Mouse (Mus musculus): ENCODE measurements at regions not wholly inside any gene's neighbourhood (a gene's known extent, or its start where the extent isn't known, plus 50 kb on each side); places are given as distances from the start of the nearest gene placed in this dataset.

DNA sequence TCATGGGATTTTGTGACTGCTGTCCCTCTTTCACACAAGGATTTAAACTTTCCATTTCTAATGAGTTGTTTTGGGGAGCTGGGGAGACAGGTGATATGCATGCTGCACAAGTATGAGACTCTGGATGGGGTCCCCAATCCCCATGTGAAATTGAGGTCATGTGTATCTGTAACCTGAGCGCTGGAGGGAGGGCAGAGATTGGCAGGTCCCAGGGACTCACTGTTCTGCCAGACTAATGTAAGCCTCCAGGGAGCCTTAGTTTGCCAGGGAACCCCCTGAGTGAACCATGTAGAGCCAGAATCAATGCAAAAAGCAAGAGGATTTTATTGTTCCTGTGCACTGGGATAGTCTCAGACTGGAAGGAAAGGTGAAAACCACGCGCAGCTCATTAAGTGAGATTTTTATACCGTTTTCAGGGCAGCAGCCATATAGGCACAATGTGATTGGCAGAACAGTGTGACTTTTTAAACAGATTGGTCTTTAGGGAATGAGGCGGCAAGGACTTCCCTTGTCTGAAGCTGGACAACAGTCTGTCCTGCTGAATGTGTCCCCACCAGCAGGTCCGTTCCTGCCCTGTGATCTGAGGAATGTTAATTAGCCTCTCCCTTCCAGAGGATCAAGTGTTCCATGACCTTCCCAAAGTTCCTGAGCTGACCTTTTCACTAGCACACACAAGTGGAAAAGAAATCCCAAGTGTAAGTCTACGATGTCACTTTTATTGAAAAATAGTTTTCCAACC, 59.9 kb upstream of the Oxgr1 start:
- DNase-seq, result peak; percentile 18 to 32

DNA sequence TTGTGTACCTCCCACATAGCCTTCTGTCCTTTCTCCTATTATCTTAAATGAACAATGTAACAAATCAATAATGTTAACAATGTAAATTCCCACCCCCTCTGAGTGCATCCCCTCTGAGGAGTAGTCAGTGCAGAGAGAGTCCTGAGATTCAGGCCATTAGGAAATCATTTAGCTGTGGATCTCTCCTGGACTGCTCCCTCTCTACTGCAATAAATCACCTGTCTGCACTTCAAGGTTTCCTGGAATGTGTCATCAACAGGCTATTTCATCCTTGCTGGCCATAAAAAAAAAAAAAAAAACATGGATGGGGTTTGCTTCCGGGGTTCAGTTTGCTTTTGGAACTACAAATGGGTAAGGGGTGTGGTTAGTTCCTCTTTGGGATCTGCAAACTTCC, 60.5 kb upstream of the Oxgr1 start:
- no peak for DNase-seq

DNA sequence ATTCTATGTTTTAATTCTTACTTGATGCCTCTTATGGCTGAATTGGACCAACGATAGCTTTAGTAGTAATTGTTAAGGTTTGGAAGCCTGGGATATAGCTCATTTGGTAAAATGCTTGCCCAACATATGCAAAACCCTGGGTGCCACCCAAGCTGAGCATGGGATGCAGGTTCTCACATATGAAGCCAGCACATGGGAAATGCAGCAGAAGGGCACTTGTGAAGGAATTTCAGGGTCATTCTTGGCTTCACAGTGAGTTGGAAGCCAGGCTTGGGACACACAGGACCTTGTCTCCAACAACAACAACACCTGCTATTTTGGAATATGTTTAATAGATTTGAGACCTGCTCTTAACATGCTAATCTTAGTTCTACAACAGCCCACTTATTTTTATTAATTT, 67.6 kb upstream of the Oxgr1 start:
- DNase-seq, result peak in 1 of 2 experiments; percentile 12

DNA sequence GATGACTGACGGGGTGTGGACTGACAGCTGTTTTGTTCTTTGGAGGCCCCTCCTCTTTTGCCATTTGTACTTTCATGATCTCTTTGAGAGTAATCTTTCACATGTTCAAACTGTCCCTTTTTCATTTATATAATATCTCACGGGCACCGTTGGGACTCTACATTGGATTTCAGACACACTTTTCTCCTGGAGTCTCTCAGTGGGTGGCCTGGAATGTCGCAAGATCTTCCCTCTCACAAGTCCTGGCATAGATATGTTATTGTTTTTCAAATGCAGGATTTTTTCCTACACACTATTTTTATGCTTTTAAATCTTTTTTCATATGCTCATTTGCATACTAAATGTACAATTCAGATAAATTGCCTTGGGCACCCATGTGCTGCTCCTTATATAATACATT, 71.1 kb upstream of the Oxgr1 start:
- DNase-seq, result no peak

DNA sequence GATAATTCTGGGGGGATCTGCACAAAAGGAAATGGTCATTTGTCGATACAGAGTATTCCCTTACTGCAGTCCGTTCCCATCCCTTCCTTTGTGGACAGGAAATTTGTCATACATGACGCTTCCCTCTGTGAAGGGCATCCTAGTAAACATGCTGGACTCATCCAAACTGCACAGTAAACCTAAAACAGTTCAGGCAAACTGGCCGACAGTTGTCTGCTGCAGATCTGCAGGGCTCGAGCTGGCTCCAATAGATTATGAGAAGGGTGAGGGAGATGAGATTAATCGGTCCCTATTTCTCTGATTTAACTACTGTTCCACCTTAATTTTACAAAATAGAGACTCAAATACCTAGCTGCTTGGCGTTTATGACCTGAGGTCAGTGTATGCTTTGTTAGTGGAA, 76.3 kb upstream of the Oxgr1 start:
- no peak for DNase-seq

DNA sequence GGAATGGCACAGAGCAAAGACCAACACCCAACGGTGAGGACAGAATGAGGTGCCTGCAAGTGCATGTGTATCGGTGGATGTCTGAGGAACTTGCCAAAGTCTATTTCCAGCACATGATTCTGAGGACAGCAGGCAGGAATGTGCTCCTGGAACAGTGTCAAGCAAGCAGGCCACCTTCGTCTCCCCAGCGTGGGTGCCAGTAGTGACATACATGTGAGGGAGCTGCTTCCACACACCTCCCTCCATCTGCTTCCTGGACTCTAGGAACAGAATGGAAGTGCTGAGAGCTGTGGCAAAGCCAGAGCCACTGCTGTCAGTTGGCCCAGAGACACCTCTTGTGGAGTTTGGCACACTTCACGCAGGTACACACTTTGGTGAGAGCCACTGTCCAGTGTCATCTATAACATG, 76.9 kb upstream of the Oxgr1 start:
- DNase-seq, result peak; percentile 71 to 82

DNA sequence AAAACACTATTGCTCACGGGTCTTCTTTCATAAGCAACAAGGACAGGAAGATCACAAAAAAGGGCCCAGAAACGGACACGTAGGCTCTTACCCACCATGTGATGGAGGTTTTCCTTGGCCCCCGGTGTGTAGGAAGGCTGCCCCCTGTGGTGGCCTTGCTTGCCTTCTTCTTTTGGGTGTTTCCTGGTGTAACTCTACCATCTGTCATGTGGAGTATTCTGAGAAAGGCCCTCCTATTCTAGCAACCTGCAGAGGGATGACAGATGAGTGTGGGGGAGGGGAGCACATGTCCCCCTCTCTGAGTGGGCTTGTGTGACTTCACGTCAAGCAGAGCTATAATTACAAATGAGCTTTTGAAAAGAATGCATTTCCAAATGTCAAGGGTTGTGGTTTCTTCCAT, 77.3 kb upstream of the Oxgr1 start:
- DNase-seq, result no peak

DNA sequence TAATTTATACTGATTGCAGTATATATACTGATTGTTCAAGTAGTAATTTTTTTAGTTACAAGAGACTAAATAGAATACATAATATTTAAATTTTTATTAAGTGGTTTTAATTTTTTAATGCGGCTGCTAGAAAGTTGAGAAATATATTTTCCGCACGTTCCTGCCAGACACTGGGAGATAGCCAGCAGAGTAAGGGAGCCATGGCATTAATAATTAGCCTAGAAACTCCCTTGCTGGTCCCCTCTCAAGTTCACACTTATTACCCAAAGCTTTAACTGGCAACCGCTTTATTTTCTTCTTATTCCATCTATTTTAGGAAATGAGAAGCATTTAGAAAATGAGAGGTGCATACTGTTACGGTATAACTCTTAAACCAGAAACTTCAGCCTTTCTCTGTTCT, 78.0 kb upstream of the Oxgr1 start:
- DNase-seq, result no peak

DNA sequence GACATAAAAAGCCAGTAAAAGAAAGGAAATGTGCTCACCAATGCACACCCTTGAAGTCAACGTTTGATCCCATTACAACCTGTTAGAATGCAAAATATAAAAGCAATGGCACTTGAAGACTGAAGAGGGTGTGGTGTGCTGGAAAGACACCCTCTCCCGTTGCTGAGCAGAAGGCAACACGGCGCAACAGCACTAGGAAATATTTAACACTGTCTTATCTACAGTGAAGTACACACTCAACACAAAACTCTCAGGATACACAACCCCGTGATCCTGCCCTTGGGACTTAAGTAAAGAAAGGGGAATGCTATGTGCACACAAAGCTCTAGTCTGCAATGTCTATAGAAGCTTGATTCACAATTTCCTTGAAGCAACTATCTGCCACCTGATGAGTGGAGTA, 83.1 kb upstream of the Oxgr1 start:
- DNase-seq, result no peak

DNA sequence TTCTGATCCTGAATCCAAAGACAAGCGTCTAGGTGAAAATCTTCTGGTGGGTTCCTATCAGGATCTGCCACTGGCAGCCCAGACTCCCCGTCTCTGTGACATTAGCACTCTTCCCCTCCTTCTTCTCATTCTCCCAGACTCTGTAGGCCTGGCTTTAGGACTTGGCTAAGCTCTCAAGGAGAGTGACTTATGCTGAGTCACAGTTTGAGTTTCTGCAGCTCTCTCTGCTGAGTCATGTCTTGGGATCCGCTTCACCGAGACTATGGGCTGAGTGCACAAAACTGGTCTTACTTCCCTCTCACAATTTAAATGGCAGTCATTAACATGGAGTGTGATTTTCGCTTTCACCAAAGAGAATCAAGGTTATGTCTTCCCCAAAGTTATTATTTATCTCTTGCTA, 85.2 kb upstream of the Oxgr1 start:
- DNase-seq, result no peak

DNA sequence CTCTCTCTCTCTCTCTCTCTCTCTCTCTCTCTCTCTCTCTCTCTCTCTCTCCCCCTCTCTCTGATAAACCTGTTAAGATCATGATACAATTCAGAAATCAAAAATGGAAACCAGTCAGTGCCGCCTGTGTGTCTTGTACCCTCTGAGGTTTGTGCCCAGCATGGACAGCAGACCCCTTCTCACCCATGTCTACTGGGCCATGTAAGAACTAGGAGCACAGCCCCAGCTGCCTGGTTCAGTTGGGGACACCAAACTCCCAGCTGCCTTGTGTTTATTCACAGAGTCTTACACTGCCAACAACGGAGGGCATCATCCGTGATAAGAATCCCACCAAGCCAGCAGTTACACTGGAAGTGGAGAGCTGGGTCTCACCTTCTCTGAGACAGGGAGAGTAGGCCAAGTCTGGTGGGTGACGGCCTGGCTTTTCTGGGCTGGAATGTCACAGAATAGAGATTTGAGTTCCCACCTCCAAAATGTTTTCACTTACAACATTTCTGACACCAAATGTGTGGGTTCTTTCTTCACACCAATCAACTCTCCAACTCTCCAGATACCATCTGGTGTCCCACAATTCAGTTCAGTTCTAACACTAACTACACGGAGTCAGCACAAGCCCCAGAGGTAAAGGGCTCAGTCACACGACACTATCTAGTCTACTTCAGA, 92.2 kb upstream of the Oxgr1 start:
- no peak for DNase-seq

DNA sequence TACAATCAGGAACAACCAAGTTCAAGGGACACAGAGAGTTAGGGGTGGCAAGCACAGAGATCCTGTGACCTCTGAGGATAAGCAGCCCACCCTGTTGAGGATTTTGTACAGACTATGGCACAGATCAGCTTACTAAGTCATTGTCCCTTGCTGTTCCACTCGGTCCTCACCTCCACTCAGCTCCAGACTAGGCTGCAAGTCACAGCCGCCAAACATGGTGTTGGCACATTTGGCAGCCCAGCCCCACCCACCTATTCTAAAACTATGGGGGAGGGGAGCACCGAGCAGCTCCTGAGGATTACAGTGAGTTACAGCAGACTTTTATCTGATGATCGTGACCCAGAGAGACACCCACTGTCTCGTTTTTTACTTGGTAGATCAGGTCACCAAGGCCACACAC, 93.0 kb upstream of the Oxgr1 start:
- DNase-seq, result no peak

DNA sequence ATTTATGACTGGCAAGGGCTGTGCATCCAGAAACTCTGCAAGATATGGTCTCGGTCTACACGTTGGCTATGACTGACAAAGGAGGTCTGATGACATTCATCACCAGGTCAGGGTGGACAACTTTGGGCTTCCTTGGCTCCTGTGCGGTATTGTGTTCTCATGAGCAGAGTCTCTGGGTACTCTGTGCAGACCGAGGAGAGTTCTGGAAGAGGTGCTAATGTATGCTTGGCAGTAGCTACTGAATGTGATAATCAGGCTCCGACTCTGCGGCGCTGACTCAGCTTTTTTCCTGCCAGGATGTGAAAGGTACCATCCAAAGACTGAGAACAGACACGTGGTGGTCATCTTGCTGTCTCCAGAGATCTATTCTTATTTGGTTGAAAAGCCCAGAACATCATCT, 94.5 kb upstream of the Oxgr1 start:
- DNase-seq, result peak in 1 of 2 experiments; percentile 31

DNA sequence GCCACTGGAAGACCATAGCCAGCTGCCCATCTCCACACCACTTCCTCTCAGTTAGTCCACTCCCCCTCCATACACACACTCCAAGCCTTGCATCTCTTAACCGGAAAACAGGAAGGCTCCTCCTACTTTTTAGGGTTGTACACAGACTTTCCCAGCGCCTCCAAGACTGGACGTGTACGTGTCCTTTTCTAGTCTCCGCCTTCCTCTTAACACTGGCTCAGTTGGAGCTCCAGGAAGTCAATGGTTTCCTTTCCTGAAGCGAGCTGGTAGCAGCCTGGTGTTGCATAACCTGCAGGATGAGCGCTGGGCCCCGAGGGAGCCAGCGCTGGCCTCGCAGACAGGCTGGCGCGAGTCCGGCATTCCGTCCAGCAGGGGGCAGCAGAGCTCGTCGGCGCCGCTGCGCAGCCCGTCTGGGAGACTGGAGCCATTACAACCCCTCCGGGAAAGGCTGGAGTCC, 95.5 kb upstream of the Oxgr1 start:
- peak; percentile 94 to 97 for DNase-seq

DNA sequence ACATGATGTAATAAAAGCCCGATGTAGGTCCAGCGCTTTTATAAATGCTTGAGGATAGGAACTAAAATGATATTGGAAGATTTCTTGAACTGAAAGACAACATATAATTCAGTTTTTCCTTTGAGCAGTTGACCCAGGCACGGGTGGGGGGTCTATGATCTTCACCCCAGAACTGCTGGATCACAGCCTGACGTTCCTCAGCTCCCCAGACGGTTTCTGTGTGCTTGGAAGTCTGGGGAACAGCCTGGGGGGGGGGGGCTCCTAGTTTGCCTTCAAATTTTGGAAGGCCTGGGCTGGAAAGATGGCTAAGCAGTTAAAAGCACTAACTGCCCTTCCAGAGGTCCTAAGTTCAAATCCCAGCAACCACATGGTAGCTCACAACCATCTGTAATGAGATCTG, 96.3 kb upstream of the Oxgr1 start:
- DNase-seq, result no peak

DNA sequence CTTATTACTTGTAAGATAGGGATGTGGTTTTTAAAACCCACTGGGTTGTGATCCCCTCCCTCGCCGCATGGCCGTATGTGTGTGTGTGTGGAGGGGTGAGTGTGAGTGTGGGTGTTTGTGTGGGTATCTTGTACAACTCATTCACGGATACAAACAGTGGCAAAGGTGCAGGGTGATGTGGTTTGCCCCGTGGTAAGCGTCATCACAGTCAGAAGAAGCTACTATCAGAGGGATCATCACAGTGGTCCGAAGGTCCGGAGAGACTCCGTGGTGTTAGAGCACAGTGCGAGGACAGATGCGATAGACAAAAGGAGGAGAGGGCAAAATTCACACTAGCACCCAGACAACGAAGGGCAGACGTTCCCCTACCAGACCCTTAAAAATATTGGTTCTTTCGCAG, 97.0 kb upstream of the Oxgr1 start:
- DNase-seq, result no peak

DNA sequence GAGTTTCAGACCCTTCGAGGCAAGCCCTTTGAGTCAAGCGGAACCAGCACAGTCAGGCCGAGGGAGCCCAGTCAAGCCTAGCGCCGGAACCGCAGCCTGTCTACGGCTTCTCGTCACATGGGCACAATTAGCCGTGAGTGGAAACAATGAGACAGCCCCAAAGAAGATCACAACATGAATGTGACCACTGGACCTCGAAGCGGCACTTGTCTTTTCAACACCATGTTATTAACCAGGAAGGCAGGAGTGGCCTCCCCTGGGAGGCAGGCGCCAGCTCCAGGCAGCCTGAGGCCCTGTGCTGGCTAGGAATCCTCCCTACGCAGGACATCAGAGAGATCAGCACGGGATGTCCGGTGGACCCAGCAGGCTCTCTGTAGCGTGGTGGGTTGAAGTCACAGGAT, 97.4 kb upstream of the Oxgr1 start:
- no peak for DNase-seq

DNA sequence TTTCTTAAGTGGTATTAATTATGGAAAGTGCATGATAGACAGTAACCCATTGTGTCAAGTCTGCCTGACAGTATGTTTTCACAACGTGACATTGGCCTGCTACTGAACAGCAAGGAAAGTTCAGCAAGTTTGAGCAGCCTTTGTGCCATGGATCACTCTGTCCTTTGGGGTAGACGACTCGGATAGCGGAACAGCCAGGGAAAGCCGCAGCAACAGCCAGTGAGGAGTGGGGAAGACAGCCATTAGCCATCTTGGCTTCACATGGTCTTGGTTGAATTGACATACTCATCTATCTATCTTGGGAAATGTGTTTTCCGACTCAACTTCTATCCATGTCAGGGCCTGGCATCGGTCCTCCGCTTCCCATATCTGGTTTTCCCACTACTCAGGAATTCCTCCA, 98.0 kb upstream of the Oxgr1 start:
- no peak for DNase-seq

DNA sequence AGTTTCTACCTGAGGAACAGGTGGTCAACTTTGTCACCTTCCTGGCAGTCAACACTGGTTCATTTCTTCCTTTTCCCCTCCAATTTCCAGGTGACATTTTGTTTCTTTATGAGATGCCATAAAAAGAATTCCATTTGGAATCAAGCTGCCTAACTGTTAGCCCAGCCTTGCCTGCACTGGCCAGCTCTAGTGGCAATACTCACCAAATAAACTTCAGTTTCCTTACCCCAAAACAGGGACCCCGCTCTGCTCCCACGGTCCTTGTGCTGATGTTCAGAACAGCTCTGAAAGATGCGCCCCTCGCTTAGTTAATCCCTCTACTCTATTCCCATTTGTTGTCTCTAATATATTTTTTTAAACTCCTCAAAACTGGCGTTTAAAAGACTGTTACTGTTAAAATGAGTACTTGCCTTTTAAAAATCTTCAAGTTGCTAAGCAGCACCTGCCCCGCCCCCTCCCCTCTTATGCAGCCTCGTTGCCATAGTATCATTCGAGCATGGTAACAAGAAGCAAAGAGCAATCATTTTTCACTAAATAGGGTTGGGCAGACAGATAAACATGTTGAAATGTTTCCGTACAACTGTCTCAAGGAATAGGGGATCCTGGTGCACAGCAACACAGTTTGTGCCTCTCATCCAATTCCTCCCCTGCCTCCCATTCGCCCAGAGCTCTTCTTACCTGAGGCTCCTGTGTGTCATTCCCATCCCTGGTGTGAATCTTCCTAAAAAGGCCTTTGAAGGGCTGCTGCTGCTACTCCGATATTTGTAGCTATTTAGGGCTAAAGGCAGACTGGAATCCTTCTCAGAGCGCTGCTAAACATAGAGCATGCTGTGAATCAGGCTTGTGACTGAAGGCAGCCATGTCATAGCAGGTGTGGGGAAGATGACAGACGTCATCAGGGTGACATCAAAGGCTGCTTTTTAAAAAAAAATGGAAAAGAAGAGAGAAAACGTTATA, 98.8 kb upstream of the Oxgr1 start:
- no peak for DNase-seq

DNA sequence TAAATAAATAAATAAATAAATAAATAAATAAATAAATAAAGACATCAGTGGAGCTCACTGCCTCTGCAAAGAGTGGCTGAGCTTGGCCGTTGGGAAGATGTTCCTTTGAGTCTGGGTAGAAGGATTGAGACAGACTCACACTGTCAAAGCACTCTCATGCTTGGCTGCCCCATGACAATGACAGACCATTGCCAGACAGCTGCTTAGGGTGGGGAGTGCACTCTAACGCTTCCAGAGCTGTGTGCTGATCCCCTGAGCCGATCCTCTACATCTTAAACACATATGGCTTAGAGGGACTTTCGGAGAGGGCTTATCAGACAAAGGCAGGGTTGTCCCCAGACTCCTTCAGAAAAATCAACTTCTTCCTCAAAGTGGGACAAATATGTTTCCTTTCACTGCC, 100.0 kb upstream of the Oxgr1 start:
- no peak for DNase-seq

DNA sequence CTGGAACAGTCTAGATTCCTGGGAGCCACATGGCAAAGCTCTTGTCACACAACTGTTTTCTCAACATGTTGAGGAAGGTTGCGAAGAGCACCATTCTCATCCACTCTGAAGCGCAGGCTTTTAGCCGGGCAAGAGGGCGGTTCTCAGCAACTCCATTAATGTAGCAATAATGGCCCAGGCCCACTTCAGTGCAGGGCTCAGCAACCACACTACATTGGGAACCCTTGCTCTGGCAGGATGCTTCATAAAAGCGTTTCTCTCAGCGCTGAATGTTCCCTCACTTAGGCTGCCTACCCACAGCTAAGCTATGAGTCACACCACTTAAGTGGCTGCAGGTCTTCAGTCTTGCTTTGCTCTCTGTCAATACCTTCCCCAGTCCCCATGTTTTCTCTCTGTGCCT, 102.2 kb upstream of the Oxgr1 start:
- DNase-seq, result no peak

DNA sequence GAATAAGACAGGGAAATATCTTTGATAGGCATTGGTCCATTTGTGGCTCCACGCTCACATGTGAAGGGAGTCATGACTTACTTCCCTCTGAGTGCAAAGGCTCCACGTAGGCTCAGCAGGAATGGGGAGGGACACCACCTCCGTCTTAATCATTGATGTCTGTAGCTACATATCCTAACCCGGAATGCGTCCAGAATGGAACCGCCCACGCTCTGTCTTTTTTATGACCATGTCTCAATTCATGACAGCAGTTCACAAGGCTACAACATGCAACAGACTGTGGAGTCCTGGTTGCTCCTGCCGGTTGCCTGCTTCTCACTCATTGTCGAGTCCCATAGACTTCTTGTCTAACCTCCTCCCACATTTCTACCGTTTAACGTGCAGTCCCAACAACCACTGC, 104.1 kb upstream of the Oxgr1 start:
- DNase-seq, result no peak
